Mouse (Mus musculus) bone marrow, adult 2 months (tissue): ENCODE measurements around the gene Dmxl2.

ENCODE experiments used
- CTCF ChIP-seq: fragments of 200-500 bp; IDR thresholded peaks from 2 replicates; pipeline ENCODE4 v1.5.1; 2011; ENCODE audit warnings: low read length, control low read depth; ENCODE audit not compliant: control insufficient read depth, insufficient read depth
- POLR2A ChIP-seq: fragments of 200-500 bp; IDR thresholded peaks from 2 replicates; pipeline ENCODE4 v1.6.1; 2011; ENCODE audit warnings: low read depth, mild to moderate bottlenecking, control low read depth, low read length, borderline replicate concordance; ENCODE audit not compliant: control insufficient read depth

- TF ChIP-seq CTCF (no peak), POLR2A (no peak)
Measured at GRCm38 (mm10) chr9:54479054-54479453, 22.4 kb downstream of the Dmxl2 start.
